Mouse (Mus musculus) liver, embryonic 11.5 days (tissue): Measurements from ENCODE around the gene Zfp583. TPM values are rescaled to one million over a fixed set of nuclear protein-coding genes. Genes with fewer than 3 reads are reported as not detected.

Source experiments
- ATAC-seq: fragments of 200-750 bp; cut with Nextera tagmentation; replicated peaks from 2 replicates; pipeline ENCODE4 v1.8.0; 2017; ENCODE audit warnings: moderate number of reproducible peaks, mild to moderate bottlenecking, moderate TSS enrichment, moderate library complexity; ENCODE audit not compliant: low FRiP score
- DNase-seq: peaks from one replicate; pipeline ENCODE4 v3.0.0-alpha.2; 2017; ENCODE audit warnings: low spot score
- H3K27ac ChIP-seq: fragments of 300-500 bp; sonication (generic); 2 replicates; pipeline ENCODE4 v1.5.1; 2014; ENCODE audit warnings: mild to moderate bottlenecking, low read depth, low read length, control low read depth
- H3K27me3 ChIP-seq: fragments of 300-500 bp; sonication (generic); replicated peaks from 2 replicates; pipeline ENCODE4 v1.6.1; 2014; ENCODE audit warnings: low read length, mixed read lengths; ENCODE audit not compliant: control insufficient read depth, insufficient read depth
- H3K36me3 ChIP-seq: fragments of 300-500 bp; sonication (generic); 2 replicates; pipeline ENCODE4 v1.6.1; 2014; ENCODE audit warnings: mild to moderate bottlenecking, low read length, moderate library complexity, mixed read lengths; ENCODE audit not compliant: control insufficient read depth, insufficient read depth
- H3K4me1 ChIP-seq: fragments of 300-500 bp; sonication (generic); replicated peaks from 2 replicates; pipeline ENCODE4 v1.6.1; 2014; ENCODE audit warnings: low read length, mixed read lengths; ENCODE audit not compliant: control insufficient read depth, insufficient read depth
- H3K4me2 ChIP-seq: fragments of 300-500 bp; sonication (generic); 2 replicates; pipeline ENCODE4 v1.6.1; 2014; ENCODE audit warnings: mild to moderate bottlenecking, control low read depth, moderate library complexity
- H3K4me3 ChIP-seq: fragments of 300-500 bp; sonication (generic); 2 replicates; pipeline ENCODE4 v1.5.1; 2014; ENCODE audit warnings: low read depth, low read length, control low read depth
- H3K9ac ChIP-seq: fragments of 300-500 bp; sonication (generic); 2 replicates; pipeline ENCODE4 v1.6.1; 2014; ENCODE audit warnings: low read depth, low read length, control low read depth
- H3K9me3 ChIP-seq: fragments of 300-500 bp; sonication (generic); 2 replicates; pipeline ENCODE4 v1.6.1; 2016; ENCODE audit warnings: low read length, inconsistent platforms, mixed read lengths; ENCODE audit not compliant: control insufficient read depth
- WGBS: fragments of 180-500 bp; shearing (Covaris S2); extraction: QIAGEN DNeasy Blood & Tissue Kit; methylation state at CpG from one replicate; pipeline ENCODE4 v1.1.7; 2014; 5-methylcytosine and 5-hydroxymethylcytosine counted together
- polyA plus RNA-seq: library from polyadenylated mRNA; unstranded; fragments of >200 nt; fragmentation: Nextera tagmentation; extraction: Ambion mirVana; gene quantifications from 2 replicates; pipeline ENCODE4 v1.2.1, GENCODE M21; 2014

Gene Zfp583
- polyA plus RNA-seq, 1 experiment from 2014 or later, result 3.8 TPM

- Histone ChIP-seq H3K27me3 (no peaks in the 10 kb centered on the region), H3K9ac (peak overlapping the region; percentile 66), H3K36me3 (no peaks in the 10 kb centered on the region), H3K4me1 (peaks cover 22% of the 10 kb centered on the region), H3K27ac (peak overlapping the region; percentile 57), H3K4me3 (peak overlapping the region; percentile 56), H3K4me2 (peak overlapping the region; percentile 56), H3K9me3 (no peaks in the 10 kb centered on the region)
- peak; percentile 54 for ATAC-seq
- DNase-seq, result peak; percentile 83
- under 1% methylated on average over 23 of the region's 23 CpGs for WGBS
These were observed 47.5 kb downstream of the Zfp583 start for GRCm38 (mm10) chr7:6283451-6284075.

- Histone ChIP-seq H3K4me1 (peaks cover 19% of the 10 kb centered on the region), H3K9me3 (no peaks in the 10 kb centered on the region), H3K36me3 (no peaks in the 10 kb centered on the region), H3K4me3 (peak overlapping the region; percentile 56), H3K4me2 (peak overlapping the region; percentile 56), H3K9ac (peak overlapping the region; percentile 66), H3K27me3 (no peaks in the 10 kb centered on the region), H3K27ac (peak overlapping the region; percentile 57)
- 0% methylated on average over 1 of the region's 1 CpGs for WGBS
- no peak for ATAC-seq
- DNase-seq, result peak; percentile 64
These were observed 48.3 kb downstream of the Zfp583 start for GRCm38 (mm10) chr7:6282749-6283148.

GRCm38 (mm10) chr7:6277906-6278305 is 53.2 kb downstream of the Zfp583 start:
- Histone ChIP-seq H3K27me3 (no peaks in the 10 kb centered on the region), H3K36me3 (no peaks in the 10 kb centered on the region), H3K4me3 (no peak overlapping the region), H3K9me3 (no peaks in the 10 kb centered on the region), H3K9ac (no peak overlapping the region), H3K27ac (no peak overlapping the region), H3K4me1 (peaks cover 7% of the 10 kb centered on the region), H3K4me2 (peak overlapping the region; percentile 19; the same call in 1 of the 2 replicates)
- 18% methylated on average over 3 of the region's 3 CpGs for WGBS
- ATAC-seq (peak; percentile 89), DNase-seq (no peak)

GRCm38 (mm10) chr7:6265695-6266094 is 65.4 kb downstream of the Zfp583 start:
- no peak overlapping the region for H3K9ac ChIP-seq
- DNase-seq, result no peak
- no peak overlapping the region for H3K27ac ChIP-seq

More at GRCm38 (mm10) chr7:6265695-6266094, 65.4 kb downstream of the Zfp583 start:
- no peaks in the 10 kb centered on the region for H3K4me1 ChIP-seq
- 59% methylated on average over 8 of the region's 8 CpGs for WGBS
- no peaks in the 10 kb centered on the region for H3K9me3 ChIP-seq
- ATAC-seq, result no peak
- H3K4me2 ChIP-seq, result no peak overlapping the region
- H3K36me3 ChIP-seq, result no peaks in the 10 kb centered on the region
- H3K27me3 ChIP-seq, result no peaks in the 10 kb centered on the region
- H3K4me3 ChIP-seq, result no peak overlapping the region

Other genes with a start within 250 kb of the Zfp583 start
- gene Zfp787, start 175.3 kb downstream of the Zfp583 start, polyA plus RNA-seq, result 15.2 and 15.6 TPM in 2 replicates
- 44.6 and 46.8 TPM in 2 replicates for gene Zfp444, start 159.1 kb downstream of the Zfp583 start, polyA plus RNA-seq
- gene Galp, start 134.2 kb downstream of the Zfp583 start, polyA plus RNA-seq, result not detected in 2 replicates
- gene Zscan5b, start 109.0 kb downstream of the Zfp583 start, polyA plus RNA-seq, result not detected in 2 replicates
- not detected in 2 replicates for gene Epp13, start 78.6 kb downstream of the Zfp583 start, polyA plus RNA-seq
- 9.9 and 10.3 TPM in 2 replicates for gene Zfp667, start 44.7 kb downstream of the Zfp583 start, polyA plus RNA-seq
- gene Gm3854, start 12.5 kb upstream of the Zfp583 start, polyA plus RNA-seq, result 1.3 and 1.5 TPM in 2 replicates
- gene Zfp78, start 32.0 kb upstream of the Zfp583 start, polyA plus RNA-seq, result 1.3 and 2.1 TPM in 2 replicates
- gene Zfp28, start 52.0 kb upstream of the Zfp583 start, polyA plus RNA-seq, result 4.7 and 5.8 TPM in 2 replicates
- 0.27 TPM in 1 of 2 replicates, not detected in the other for gene Smim17, start 67.4 kb upstream of the Zfp583 start, polyA plus RNA-seq
- gene Gm20715, start 79.0 kb upstream of the Zfp583 start, polyA plus RNA-seq, result not detected in 2 replicates
- gene Olfr1344, start 107.4 kb upstream of the Zfp583 start, polyA plus RNA-seq, result 0.08 TPM in 1 of 2 replicates, not detected in the other
- gene Olfr1336, start 124.9 kb upstream of the Zfp583 start, polyA plus RNA-seq, result not detected in 2 replicates
- gene Olfr1346, start 135.8 kb upstream of the Zfp583 start, polyA plus RNA-seq, result not detected in 2 replicates
- gene Olfr5, start 155.7 kb upstream of the Zfp583 start, polyA plus RNA-seq, result not detected in 2 replicates
- not detected in 2 replicates for gene Olfr1347, start 168.5 kb upstream of the Zfp583 start, polyA plus RNA-seq
- gene Olfr1348, start 177.5 kb upstream of the Zfp583 start, polyA plus RNA-seq, result not detected in 2 replicates
- not detected in 2 replicates for gene Olfr1349, start 191.7 kb upstream of the Zfp583 start, polyA plus RNA-seq
- gene Olfr1350, start 233.6 kb upstream of the Zfp583 start, polyA plus RNA-seq, result not detected in 2 replicates